Mouse (Mus musculus): ENCODE data around the gene Fam170b. TPM values are rescaled to one million over a fixed set of nuclear protein-coding genes. Genes with fewer than 3 reads are reported as not detected.
A peak's percentile ranks its signal among the peaks of the same experiment; 100 is the strongest.

Fam170b gene
- polyA plus RNA-seq, 1 experiment from 2014 or later: not detected

DNA sequence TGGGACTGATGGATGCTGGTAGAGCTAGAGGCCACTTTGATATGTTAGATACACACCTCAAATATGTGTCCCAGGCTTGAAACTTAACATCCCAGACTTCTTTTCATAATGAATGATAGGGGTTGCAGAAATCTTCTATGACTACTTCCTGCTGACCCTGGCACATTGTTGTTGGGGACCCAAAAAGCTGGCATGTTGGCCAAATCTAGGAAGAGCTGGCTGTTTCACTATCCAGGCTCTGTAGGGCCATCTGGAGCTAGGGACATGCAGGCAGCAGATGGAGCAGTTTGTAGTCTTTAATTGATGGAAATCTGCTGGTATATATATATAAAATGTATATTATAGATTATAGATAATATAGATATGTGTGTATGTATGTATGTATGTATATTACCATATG lies 8.3 kb downstream of the Fam170b start:
- Histone ChIP-seq H3K4me2 (no peak overlapping the region), H3K9ac (ENCODE audit: low read depth, low read length) (no peak overlapping the region), H3K27me3 (replicated peaks; ENCODE audit: control insufficient read depth, insufficient read depth, low read length) (no peaks in the 10 kb centered on the region), H3K27ac (ENCODE audit: low read depth, low read length) (no peak overlapping the region), H3K4me3 (ENCODE audit: low read depth, low read length) (no peak overlapping the region), H3K9me3 (ENCODE audit: control insufficient read depth, low read length) (no peaks in the 10 kb centered on the region), H3K4me1 (replicated peaks; ENCODE audit: control insufficient read depth, insufficient read depth, low read length) (no peaks in the 10 kb centered on the region), H3K36me3 (ENCODE audit: control insufficient read depth, insufficient read depth, low read length) (no peaks in the 10 kb centered on the region)
- DNase-seq (ENCODE audit: low spot score): no peak
- no peak for ATAC-seq (replicated peaks; ENCODE audit: low FRiP score)

DNA sequence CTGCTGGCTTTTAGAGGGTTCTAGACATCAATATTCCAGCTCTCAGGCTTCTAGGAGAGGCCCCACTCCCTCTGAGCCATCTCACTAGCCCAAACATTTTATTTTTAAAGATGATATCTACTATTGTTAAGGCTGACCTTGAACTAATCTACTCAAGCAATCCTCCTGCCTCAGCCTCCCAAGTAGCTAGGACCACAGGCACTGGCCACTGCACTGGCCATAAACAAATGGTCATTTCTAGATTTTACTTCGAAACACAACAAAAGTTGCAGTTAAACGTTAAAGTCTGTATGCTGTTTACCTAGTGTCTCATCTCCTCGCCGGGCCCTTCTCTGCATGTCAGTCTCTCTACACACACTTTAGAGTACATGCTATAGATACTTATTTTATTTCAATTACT lies 20.3 kb downstream of the Fam170b start:
- Histone ChIP-seq H3K27ac (ENCODE audit: low read depth, low read length) (no peak overlapping the region), H3K9ac (ENCODE audit: low read depth, low read length) (no peak overlapping the region), H3K27me3 (replicated peaks; ENCODE audit: control insufficient read depth, insufficient read depth, low read length) (peaks cover 22% of the 10 kb centered on the region), H3K36me3 (ENCODE audit: control insufficient read depth, insufficient read depth, low read length) (no peaks in the 10 kb centered on the region), H3K4me2 (no peak overlapping the region), H3K9me3 (ENCODE audit: control insufficient read depth, low read length) (no peaks in the 10 kb centered on the region), H3K4me3 (ENCODE audit: low read depth, low read length) (no peak overlapping the region), H3K4me1 (replicated peaks; ENCODE audit: control insufficient read depth, insufficient read depth, low read length) (no peaks in the 10 kb centered on the region)
- ATAC-seq (replicated peaks; ENCODE audit: low FRiP score) (no peak), DNase-seq (ENCODE audit: low spot score) (peak; percentile 20)
- 85% methylated on average over 4 of the region's 4 CpGs for WGBS

DNA sequence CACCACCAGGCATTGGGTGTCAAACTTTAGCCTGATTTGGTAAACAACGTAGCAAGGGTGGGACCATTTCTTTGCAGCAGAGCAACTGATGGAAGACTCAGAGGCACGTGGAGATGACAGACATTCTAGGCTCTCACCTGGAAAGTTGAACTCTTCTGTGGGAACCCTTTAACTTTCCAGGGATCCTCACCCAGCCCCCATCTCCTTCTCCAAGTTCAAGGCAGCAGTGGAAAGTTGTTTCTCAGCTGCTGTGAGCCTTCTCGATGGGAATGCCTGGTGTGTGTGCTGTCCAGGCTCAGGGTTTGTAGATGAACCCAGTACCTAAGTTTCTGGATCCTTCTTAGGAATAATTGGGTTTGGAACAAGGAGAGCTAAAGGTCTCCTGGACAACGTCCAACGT lies 22.5 kb downstream of the Fam170b start:
- Histone ChIP-seq H3K27me3 (replicated peaks; ENCODE audit: control insufficient read depth, insufficient read depth, low read length) (peaks cover 22% of the 10 kb centered on the region), H3K4me3 (ENCODE audit: low read depth, low read length) (peak overlapping the region; percentile 51), H3K9me3 (ENCODE audit: control insufficient read depth, low read length) (no peaks in the 10 kb centered on the region), H3K9ac (ENCODE audit: low read depth, low read length) (no peak overlapping the region), H3K27ac (ENCODE audit: low read depth, low read length) (no peak overlapping the region), H3K36me3 (ENCODE audit: control insufficient read depth, insufficient read depth, low read length) (no peaks in the 10 kb centered on the region), H3K4me2 (peak overlapping the region; percentile 72), H3K4me1 (replicated peaks; ENCODE audit: control insufficient read depth, insufficient read depth, low read length) (peaks cover 12% of the 10 kb centered on the region)
- ATAC-seq (replicated peaks; ENCODE audit: low FRiP score): no peak
- 39% methylated on average over 5 of the region's 5 CpGs for WGBS
- DNase-seq (ENCODE audit: low spot score): no peak

DNA sequence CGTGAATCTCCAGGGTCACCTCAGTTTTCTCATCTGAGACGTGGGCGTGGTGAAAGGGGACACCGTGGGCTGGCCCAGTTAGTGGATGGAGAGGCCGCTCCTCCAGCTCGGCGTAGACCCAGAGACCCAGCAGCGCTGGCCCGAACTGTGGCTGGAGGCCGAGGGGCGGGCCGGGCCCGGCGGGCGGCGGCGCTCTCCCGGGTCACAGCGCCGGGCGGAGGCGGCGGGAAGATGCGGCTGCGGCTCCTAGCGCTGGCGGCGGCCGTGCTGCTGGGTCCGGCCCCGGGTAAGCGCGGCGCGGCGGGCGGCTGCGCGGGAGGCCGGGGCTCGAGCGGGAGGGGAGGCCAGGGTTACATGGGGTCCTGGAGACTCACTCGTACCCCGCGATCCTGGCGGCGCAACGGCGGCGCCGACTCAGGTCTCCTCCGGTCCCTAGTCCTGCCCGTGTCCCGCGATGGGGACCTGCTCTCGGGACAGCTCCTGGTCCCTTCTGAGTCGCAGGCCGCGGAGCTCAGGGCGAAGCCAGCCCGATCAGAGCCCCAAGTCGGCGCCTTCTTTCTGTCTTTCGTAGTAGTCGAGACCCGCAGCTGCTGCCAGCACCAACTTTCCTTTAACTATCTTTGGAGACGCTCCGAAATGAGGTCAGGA lies 23.0 kb downstream of the Fam170b start, which contains the start of gene Vstm4:
Gene Vstm4, plus strand, starts transcription at position 76 of the 648 bp plus-strand sequence.
- H3K36me3 ChIP-seq (ENCODE audit: control insufficient read depth, insufficient read depth, low read length): no peaks in the 10 kb centered on the region
- H3K4me2 ChIP-seq: peak within 1 kb of the TSS; percentile 72
- H3K4me3 ChIP-seq (ENCODE audit: low read depth, low read length): peak within 1 kb of the TSS; percentile 51
- H3K27me3 ChIP-seq (replicated peaks; ENCODE audit: control insufficient read depth, insufficient read depth, low read length): peaks cover 22% of the 10 kb centered on the region
- ATAC-seq (replicated peaks; ENCODE audit: low FRiP score) (peak; percentile 66), DNase-seq (ENCODE audit: low spot score) (peak; percentile 56)
- peaks cover 12% of the 10 kb centered on the region for H3K4me1 ChIP-seq (replicated peaks; ENCODE audit: control insufficient read depth, insufficient read depth, low read length)
- peak within 1 kb of the TSS; percentile 63 for H3K9ac ChIP-seq (ENCODE audit: low read depth, low read length)
- no peaks in the 10 kb centered on the region for H3K9me3 ChIP-seq (ENCODE audit: control insufficient read depth, low read length)
- H3K27ac ChIP-seq (ENCODE audit: low read depth, low read length): no peak within 1 kb of the TSS
- WGBS: 1% methylated on average over 68 of the region's 68 CpGs

DNA sequence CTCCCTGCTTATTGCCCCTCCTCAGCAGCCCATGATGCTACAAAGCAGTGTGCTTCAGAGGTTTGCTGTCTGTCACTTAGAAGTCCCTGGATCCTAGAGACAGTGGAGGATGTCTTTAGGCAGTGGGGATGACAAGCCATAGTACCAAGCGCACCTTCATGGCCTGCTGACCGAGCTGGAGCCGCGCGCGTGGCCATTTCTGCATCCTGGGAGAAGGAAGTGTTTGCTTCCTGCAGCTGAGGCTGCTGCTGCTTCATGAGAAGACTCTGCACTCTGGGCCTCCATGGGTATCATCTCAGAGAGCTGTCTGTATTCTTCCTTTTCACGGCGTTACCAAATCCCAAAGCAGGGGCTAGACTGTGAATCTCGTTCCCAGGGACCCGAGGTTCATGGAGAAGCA lies 24.6 kb downstream of the Fam170b start:
- H3K9ac ChIP-seq (ENCODE audit: low read depth, low read length): no peak overlapping the region
- peaks cover 22% of the 10 kb centered on the region for H3K27me3 ChIP-seq (replicated peaks; ENCODE audit: control insufficient read depth, insufficient read depth, low read length)
- DNase-seq (ENCODE audit: low spot score): no peak
- H3K36me3 ChIP-seq (ENCODE audit: control insufficient read depth, insufficient read depth, low read length): no peaks in the 10 kb centered on the region
- 87% methylated on average over 10 of the region's 10 CpGs for WGBS
- no peak overlapping the region for H3K4me2 ChIP-seq
- peaks cover 12% of the 10 kb centered on the region for H3K4me1 ChIP-seq (replicated peaks; ENCODE audit: control insufficient read depth, insufficient read depth, low read length)
- no peak for ATAC-seq (replicated peaks; ENCODE audit: low FRiP score)
- no peaks in the 10 kb centered on the region for H3K9me3 ChIP-seq (ENCODE audit: control insufficient read depth, low read length)
- no peak overlapping the region for H3K27ac ChIP-seq (ENCODE audit: low read depth, low read length)
- H3K4me3 ChIP-seq (ENCODE audit: low read depth, low read length): no peak overlapping the region

DNA sequence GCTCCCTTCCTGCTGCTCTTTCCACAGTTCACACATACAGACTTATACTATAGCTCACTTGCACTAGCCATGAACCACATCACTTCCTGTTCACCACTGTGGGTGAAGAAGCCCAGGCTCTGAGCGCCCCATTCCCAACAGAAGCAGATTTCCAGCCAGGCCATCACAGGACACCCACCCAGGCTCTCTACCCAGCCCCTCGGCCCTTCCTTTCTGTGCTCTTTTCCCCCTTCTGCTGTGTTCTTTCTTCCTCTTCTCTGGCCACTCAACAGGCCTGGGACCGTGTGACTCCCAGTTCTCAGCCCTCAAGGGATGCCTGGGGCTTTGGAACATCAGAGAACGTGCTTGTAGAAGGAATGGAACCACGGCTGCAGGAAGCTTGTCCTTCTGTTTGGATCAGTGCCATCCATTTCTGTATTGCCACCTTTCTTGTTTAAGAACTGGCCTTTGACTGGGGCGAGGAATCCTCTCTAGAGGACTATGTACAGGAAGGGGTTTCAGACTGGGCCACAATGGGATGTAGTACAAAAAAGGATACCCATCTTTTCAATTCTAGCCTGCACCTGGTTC lies 25.3 kb downstream of the Fam170b start:
- ATAC-seq (replicated peaks; ENCODE audit: low FRiP score): no peak
- Histone ChIP-seq H3K36me3 (ENCODE audit: control insufficient read depth, insufficient read depth, low read length) (no peaks in the 10 kb centered on the region), H3K27me3 (replicated peaks; ENCODE audit: control insufficient read depth, insufficient read depth, low read length) (peaks cover 22% of the 10 kb centered on the region), H3K27ac (ENCODE audit: low read depth, low read length) (no peak overlapping the region), H3K9me3 (ENCODE audit: control insufficient read depth, low read length) (no peaks in the 10 kb centered on the region), H3K4me1 (replicated peaks; ENCODE audit: control insufficient read depth, insufficient read depth, low read length) (peaks cover 12% of the 10 kb centered on the region), H3K4me2 (no peak overlapping the region), H3K4me3 (ENCODE audit: low read depth, low read length) (no peak overlapping the region), H3K9ac (ENCODE audit: low read depth, low read length) (no peak overlapping the region)
- DNase-seq (ENCODE audit: low spot score): no peak
- 73% methylated on average over 6 of the region's 6 CpGs for WGBS

DNA sequence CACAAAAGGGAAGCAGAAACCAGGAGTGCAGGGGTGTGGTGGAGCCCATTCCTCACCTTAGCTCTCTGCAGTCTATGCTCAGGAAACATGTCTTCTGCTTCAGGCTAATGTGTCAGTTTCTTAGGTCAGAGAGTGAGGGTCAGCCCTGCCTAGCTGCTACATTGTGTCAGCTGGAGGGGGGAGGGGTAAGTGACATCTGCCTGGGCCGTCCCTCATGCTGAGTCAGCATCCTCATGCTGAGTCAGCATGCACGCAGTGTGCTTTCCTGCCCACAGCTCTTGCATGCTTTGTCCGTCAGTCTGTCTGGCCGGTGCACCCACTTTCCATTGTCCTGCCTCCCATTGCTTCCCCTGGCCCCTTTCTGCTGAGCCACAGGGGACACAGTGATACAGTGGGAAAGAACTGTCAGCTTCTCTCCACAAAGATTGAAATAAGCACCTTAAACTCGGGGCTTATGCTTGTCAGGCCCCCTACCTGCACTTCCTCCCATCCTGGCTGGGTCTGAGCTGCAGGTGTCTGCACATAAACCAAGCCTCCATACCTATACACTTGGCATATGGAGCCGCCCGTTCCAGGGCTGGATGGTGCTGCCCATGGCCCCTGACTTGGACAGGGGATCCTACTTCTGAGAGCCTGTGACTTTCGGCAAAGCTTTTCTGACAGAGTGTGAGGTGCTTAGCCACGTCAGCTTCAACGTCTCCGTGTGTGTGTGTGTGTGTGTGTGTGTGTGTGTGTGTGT lies 26.2 kb downstream of the Fam170b start:
- peaks cover 22% of the 10 kb centered on the region for H3K27me3 ChIP-seq (replicated peaks; ENCODE audit: control insufficient read depth, insufficient read depth, low read length)
- DNase-seq (ENCODE audit: low spot score) (no peak), ATAC-seq (replicated peaks; ENCODE audit: low FRiP score) (no peak)
- no peaks in the 10 kb centered on the region for H3K9me3 ChIP-seq (ENCODE audit: control insufficient read depth, low read length)
- H3K36me3 ChIP-seq (ENCODE audit: control insufficient read depth, insufficient read depth, low read length): no peaks in the 10 kb centered on the region
- no peak overlapping the region for H3K27ac ChIP-seq (ENCODE audit: low read depth, low read length)
- WGBS: 46% methylated on average over 11 of the region's 11 CpGs
- H3K4me1 ChIP-seq (replicated peaks; ENCODE audit: control insufficient read depth, insufficient read depth, low read length): peaks cover 12% of the 10 kb centered on the region
- no peak overlapping the region for H3K4me2 ChIP-seq
- H3K9ac ChIP-seq (ENCODE audit: low read depth, low read length): no peak overlapping the region
- no peak overlapping the region for H3K4me3 ChIP-seq (ENCODE audit: low read depth, low read length)

DNA sequence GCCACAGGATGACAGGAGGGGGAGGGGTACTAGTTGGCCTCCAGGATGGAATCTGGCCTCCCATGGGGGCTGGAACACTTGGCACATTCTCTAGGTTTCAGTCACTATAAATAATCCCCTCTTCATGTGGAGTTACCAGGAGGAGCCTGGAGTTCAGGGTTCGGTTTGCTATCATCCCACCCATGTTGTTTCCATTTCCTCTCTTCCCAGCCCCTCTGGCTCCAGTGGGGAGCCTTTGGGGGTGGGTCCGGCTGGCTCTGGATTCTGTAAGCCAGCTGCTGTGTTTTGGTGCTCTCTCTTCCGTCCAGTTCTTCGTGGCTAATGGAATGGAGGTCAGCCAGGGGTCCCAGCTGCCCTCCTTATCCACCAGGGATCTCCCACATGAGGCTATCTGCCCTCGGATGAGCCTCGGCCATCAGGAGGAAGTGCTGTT lies 27.4 kb downstream of the Fam170b start:
- WGBS: 21% methylated on average over 6 of the region's 6 CpGs
- Histone ChIP-seq H3K9ac (ENCODE audit: low read depth, low read length) (no peak overlapping the region), H3K4me3 (ENCODE audit: low read depth, low read length) (no peak overlapping the region), H3K27me3 (replicated peaks; ENCODE audit: control insufficient read depth, insufficient read depth, low read length) (peaks cover 17% of the 10 kb centered on the region), H3K4me2 (no peak overlapping the region), H3K27ac (ENCODE audit: low read depth, low read length) (peak overlapping the region; percentile 32; the same call in 1 of the 2 replicates), H3K9me3 (ENCODE audit: control insufficient read depth, low read length) (no peaks in the 10 kb centered on the region), H3K36me3 (ENCODE audit: control insufficient read depth, insufficient read depth, low read length) (no peaks in the 10 kb centered on the region), H3K4me1 (replicated peaks; ENCODE audit: control insufficient read depth, insufficient read depth, low read length) (peaks cover 12% of the 10 kb centered on the region)
- DNase-seq (ENCODE audit: low spot score) (no peak), ATAC-seq (replicated peaks; ENCODE audit: low FRiP score) (peak; percentile 23; the same call in 1 of the 2 replicates)

Data from liver, embryonic 11.5 days (tissue).